Mouse (Mus musculus): ENCODE measurements around the gene Pacrg. TPM values are rescaled to one million over a fixed set of nuclear protein-coding genes. Genes with fewer than 3 reads are reported as not detected.

Gene Pacrg
- total and polyA plus RNA-seq, 2 experiments, result not detected

DNA sequence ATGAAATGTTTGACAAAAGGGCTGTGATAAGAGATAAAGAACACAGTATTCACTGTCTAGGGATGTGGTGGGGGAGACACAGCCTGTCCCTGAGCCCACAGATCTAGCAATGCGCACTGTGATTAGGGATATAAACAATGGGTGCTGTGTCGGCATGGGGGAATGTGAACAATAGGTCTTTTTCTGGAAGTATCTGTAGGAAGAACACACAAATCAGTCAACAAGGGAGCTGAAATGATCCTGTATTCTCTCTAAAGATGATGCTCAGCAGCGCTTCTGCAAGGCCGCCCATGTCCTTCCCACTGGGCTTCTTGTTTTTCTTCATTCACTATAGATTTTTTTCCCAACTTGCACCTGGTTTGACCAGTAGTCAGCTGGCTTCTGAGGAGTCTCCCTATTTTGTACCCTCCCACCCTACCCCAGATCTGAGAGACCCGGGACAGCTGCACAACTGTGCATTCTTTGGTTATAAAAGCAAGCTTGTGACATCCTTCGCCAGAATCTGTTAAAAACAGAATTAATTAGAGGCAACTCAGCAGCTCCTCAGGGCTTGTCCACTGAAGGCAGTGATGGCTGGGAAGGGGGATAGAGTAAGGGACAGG lies 356.1 kb downstream of the Pacrg start:
- no peak overlapping the region for H3K9ac ChIP-seq (ENCODE audit: low read depth, low read length)
- no peak overlapping the region for H3K27ac ChIP-seq (replicated peaks; ENCODE audit: insufficient read depth, low read depth, low read length)
- DNase-seq (ENCODE audit: extremely low read depth, low read depth, low spot score), result no peak
- no peaks in the 10 kb centered on the region for H3K27me3 ChIP-seq (ENCODE audit: control insufficient read depth, insufficient read depth, low read length)
- H3K4me1 ChIP-seq (ENCODE audit: control insufficient read depth, insufficient read depth, low read length), result no peaks in the 10 kb centered on the region
- no peak for TF ChIP-seq POLR2A (IDR thresholded peaks at IDR 0.05; ENCODE audit: extremely low read depth, insufficient read depth, low read length)
- TF ChIP-seq CTCF (IDR thresholded peaks at IDR 0.05; ENCODE audit: low read depth, low read length), result no peak
- H3K79me2 ChIP-seq (ENCODE audit: control insufficient read depth, insufficient read depth, low read length), result no peaks in the 10 kb centered on the region
- 80% methylated on average over 6 of the region's 6 CpGs for WGBS
- H3K36me3 ChIP-seq (ENCODE audit: control insufficient read depth, insufficient read depth, low read length), result no peaks in the 10 kb centered on the region
- H3K4me3 ChIP-seq (ENCODE audit: insufficient read depth, low read depth, low read length), result no peak overlapping the region

DNA sequence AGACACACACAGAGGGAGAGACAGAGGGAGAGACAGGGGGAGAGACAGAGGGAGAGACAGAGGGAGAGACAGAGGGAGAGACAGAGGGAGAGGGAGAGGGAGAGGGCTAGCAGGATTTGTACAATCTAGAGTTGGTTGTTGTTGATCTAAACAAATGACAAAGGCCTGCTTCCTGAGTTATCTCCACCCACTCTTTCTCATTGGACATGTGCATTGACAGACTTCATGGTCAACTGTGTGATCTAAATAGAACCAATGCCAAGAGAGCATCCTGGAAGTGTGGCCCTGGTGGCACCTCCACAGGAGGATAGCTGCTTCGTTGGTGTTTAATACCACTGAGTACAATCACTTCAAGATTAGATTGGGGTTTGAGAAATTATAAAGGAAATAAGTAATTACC lies 359.0 kb downstream of the Pacrg start:
- WGBS, result 80% methylated on average over 1 of the region's 1 CpGs
- DNase-seq (ENCODE audit: extremely low read depth, low read depth, low spot score), result no peak
- Histone ChIP-seq H3K4me3 (ENCODE audit: insufficient read depth, low read depth, low read length) (no peak overlapping the region), H3K27me3 (ENCODE audit: control insufficient read depth, insufficient read depth, low read length) (no peaks in the 10 kb centered on the region), H3K4me1 (ENCODE audit: control insufficient read depth, insufficient read depth, low read length) (no peaks in the 10 kb centered on the region), H3K9ac (ENCODE audit: low read depth, low read length) (no peak overlapping the region), H3K79me2 (ENCODE audit: control insufficient read depth, insufficient read depth, low read length) (no peaks in the 10 kb centered on the region), H3K27ac (replicated peaks; ENCODE audit: insufficient read depth, low read depth, low read length) (no peak overlapping the region), H3K36me3 (ENCODE audit: control insufficient read depth, insufficient read depth, low read length) (no peaks in the 10 kb centered on the region)
- no peak for TF ChIP-seq POLR2A (IDR thresholded peaks at IDR 0.05; ENCODE audit: extremely low read depth, insufficient read depth, low read length)
- no peak for TF ChIP-seq CTCF (IDR thresholded peaks at IDR 0.05; ENCODE audit: low read depth, low read length)

DNA sequence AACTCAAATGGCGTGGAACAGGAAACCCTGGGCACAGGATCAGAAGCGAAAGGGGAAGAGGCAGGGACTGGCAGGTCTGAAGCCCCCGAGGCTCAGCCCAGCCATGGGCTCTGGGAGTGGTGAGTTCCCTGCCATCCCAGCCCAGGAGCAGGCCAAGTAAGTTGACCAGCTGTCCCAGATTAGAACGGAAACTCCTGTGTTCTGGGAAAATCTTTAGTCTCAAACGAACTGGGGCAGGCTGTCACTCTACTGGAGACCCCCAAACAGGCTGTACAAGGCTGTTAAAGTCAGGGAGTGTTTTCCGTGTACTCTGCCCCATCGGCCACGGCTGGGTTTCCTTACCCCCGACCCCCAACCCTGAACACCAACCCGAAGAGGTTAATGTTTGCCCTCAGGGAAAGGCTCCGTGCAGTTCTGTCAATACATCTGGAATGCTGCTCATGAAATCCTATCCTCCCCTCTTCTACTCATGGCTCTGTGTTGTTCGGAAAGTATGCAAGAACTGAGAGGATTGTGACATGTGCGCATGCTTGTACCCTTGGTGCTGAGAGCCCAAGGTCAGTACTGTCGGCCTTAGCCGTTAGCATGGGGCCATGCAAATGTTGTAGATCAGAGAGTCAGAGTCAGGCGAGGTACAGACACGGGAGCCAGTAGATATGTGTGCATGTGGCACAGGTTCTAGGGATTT lies 360.9 kb downstream of the Pacrg start:
- no peaks in the 10 kb centered on the region for H3K36me3 ChIP-seq (ENCODE audit: control insufficient read depth, insufficient read depth, low read length)
- no peak overlapping the region for H3K4me3 ChIP-seq (ENCODE audit: insufficient read depth, low read depth, low read length)
- H3K4me1 ChIP-seq (ENCODE audit: control insufficient read depth, insufficient read depth, low read length), result no peaks in the 10 kb centered on the region
- no peaks in the 10 kb centered on the region for H3K79me2 ChIP-seq (ENCODE audit: control insufficient read depth, insufficient read depth, low read length)
- no peak for TF ChIP-seq CTCF (IDR thresholded peaks at IDR 0.05; ENCODE audit: low read depth, low read length)
- TF ChIP-seq POLR2A (IDR thresholded peaks at IDR 0.05; ENCODE audit: extremely low read depth, insufficient read depth, low read length), result no peak
- DNase-seq (ENCODE audit: extremely low read depth, low read depth, low spot score), result no peak
- 46% methylated on average over 17 of the region's 17 CpGs for WGBS
- H3K9ac ChIP-seq (ENCODE audit: low read depth, low read length), result no peak overlapping the region
- no peaks in the 10 kb centered on the region for H3K27me3 ChIP-seq (ENCODE audit: control insufficient read depth, insufficient read depth, low read length)
- H3K27ac ChIP-seq (replicated peaks; ENCODE audit: insufficient read depth, low read depth, low read length), result no peak overlapping the region

DNA sequence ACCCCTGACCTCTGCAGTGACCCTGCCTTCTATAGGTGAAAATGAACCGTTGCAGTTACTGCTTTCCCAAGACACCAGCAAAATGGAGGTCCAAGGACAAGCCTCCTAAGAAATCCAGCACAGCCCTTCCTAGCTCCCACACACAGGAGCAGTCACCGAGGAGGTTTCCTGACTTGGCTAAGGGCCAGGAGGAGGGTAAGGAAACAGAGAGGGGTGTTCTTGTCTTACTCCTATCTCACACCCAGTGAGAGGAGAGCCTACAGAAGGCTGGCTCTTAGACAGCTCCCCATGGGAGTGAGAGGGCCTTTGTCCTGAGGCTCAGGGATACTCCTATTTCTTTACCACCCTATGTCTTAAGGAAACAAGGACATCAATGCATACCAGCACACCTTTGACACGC lies 361.7 kb downstream of the Pacrg start:
- WGBS, result 75% methylated on average over 3 of the region's 3 CpGs
- Histone ChIP-seq H3K27ac (replicated peaks; ENCODE audit: insufficient read depth, low read depth, low read length) (no peak overlapping the region), H3K4me1 (ENCODE audit: control insufficient read depth, insufficient read depth, low read length) (no peaks in the 10 kb centered on the region), H3K79me2 (ENCODE audit: control insufficient read depth, insufficient read depth, low read length) (no peaks in the 10 kb centered on the region), H3K27me3 (ENCODE audit: control insufficient read depth, insufficient read depth, low read length) (no peaks in the 10 kb centered on the region), H3K36me3 (ENCODE audit: control insufficient read depth, insufficient read depth, low read length) (no peaks in the 10 kb centered on the region), H3K4me3 (ENCODE audit: insufficient read depth, low read depth, low read length) (no peak overlapping the region), H3K9ac (ENCODE audit: low read depth, low read length) (no peak overlapping the region)
- no peak for TF ChIP-seq POLR2A (IDR thresholded peaks at IDR 0.05; ENCODE audit: extremely low read depth, insufficient read depth, low read length)
- TF ChIP-seq CTCF (IDR thresholded peaks at IDR 0.05; ENCODE audit: low read depth, low read length), result no peak
- no peak for DNase-seq (ENCODE audit: extremely low read depth, low read depth, low spot score)

DNA sequence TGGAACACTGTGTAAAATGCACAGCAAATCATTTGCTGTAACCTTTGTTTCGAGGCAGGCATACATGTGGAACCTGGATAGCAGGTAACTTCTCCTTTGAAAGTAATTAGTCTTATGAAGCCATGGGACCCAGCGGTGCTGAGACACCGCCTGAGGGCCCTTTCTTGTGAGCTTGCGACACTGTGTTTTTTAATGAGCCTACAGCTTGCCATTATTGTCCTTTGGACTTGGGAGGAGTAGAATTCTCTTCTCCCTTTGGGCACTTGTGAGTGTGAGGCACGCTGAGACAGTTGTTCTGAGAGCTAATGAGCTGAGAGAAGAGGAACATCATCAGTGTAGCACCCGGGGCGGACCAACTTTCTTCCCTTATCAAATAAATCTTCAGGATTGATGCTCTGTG lies 363.3 kb downstream of the Pacrg start:
- Histone ChIP-seq H3K27me3 (ENCODE audit: control insufficient read depth, insufficient read depth, low read length) (no peaks in the 10 kb centered on the region), H3K36me3 (ENCODE audit: control insufficient read depth, insufficient read depth, low read length) (no peaks in the 10 kb centered on the region), H3K9ac (ENCODE audit: low read depth, low read length) (no peak overlapping the region), H3K4me1 (ENCODE audit: control insufficient read depth, insufficient read depth, low read length) (no peaks in the 10 kb centered on the region), H3K4me3 (ENCODE audit: insufficient read depth, low read depth, low read length) (no peak overlapping the region), H3K79me2 (ENCODE audit: control insufficient read depth, insufficient read depth, low read length) (no peaks in the 10 kb centered on the region), H3K27ac (replicated peaks; ENCODE audit: insufficient read depth, low read depth, low read length) (no peak overlapping the region)
- 94% methylated on average over 7 of the region's 7 CpGs for WGBS
- TF ChIP-seq CTCF (IDR thresholded peaks at IDR 0.05; ENCODE audit: low read depth, low read length) (no peak), POLR2A (IDR thresholded peaks at IDR 0.05; ENCODE audit: extremely low read depth, insufficient read depth, low read length) (no peak)
- DNase-seq (ENCODE audit: extremely low read depth, low read depth, low spot score), result no peak

DNA sequence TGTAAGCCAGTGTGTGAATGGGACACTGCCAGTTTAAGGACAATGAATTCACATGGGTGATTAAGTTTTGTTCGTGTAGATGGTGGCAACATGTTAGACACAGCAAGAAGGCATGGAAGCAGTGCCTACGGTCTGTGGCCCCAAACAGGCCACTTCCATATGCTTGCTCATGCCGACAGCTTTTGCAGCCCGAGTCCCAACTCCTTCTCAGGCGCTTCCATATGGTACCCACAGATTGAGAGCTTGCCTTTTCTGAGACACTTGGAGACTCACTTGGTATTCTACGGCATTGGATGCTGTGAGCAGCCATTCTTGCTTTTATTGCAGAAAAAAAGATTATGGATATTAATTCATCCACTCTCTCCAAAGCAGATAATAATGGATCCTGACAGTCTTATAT lies 365.1 kb downstream of the Pacrg start:
- TF ChIP-seq CTCF (IDR thresholded peaks at IDR 0.05; ENCODE audit: low read depth, low read length) (no peak), POLR2A (IDR thresholded peaks at IDR 0.05; ENCODE audit: extremely low read depth, insufficient read depth, low read length) (no peak)
- Histone ChIP-seq H3K9ac (ENCODE audit: low read depth, low read length) (no peak overlapping the region), H3K4me3 (ENCODE audit: insufficient read depth, low read depth, low read length) (no peak overlapping the region), H3K79me2 (ENCODE audit: control insufficient read depth, insufficient read depth, low read length) (no peaks in the 10 kb centered on the region), H3K36me3 (ENCODE audit: control insufficient read depth, insufficient read depth, low read length) (no peaks in the 10 kb centered on the region), H3K4me1 (ENCODE audit: control insufficient read depth, insufficient read depth, low read length) (no peaks in the 10 kb centered on the region), H3K27me3 (ENCODE audit: control insufficient read depth, insufficient read depth, low read length) (no peaks in the 10 kb centered on the region), H3K27ac (replicated peaks; ENCODE audit: insufficient read depth, low read depth, low read length) (no peak overlapping the region)
- WGBS, result 95% methylated on average over 6 of the region's 6 CpGs
- DNase-seq (ENCODE audit: extremely low read depth, low read depth, low spot score), result no peak

All from liver, adult 2 months (tissue).